Mouse (Mus musculus) layer of hippocampus, postnatal 10 days (tissue): ENCODE measurements around the gene Syndig1l. TPM values are rescaled to one million over a fixed set of nuclear protein-coding genes. Genes with fewer than 3 reads are reported as not detected.

Source experiments
- DNase-seq, 2 experiments: peaks; one replicate each; pipeline ENCODE4 v3.0.0; 2021; ENCODE audit warnings: low spot score in 2 of 2
- total RNA-seq, 2 experiments: library from RNA; stranded (reverse); gene quantifications; 2 replicates each; pipeline ENCODE4 v1.2.3; 2021

Gene Syndig1l
- total RNA-seq, 2 experiments from 2014 or later, result 9.2 to 10.7 TPM

DNA sequence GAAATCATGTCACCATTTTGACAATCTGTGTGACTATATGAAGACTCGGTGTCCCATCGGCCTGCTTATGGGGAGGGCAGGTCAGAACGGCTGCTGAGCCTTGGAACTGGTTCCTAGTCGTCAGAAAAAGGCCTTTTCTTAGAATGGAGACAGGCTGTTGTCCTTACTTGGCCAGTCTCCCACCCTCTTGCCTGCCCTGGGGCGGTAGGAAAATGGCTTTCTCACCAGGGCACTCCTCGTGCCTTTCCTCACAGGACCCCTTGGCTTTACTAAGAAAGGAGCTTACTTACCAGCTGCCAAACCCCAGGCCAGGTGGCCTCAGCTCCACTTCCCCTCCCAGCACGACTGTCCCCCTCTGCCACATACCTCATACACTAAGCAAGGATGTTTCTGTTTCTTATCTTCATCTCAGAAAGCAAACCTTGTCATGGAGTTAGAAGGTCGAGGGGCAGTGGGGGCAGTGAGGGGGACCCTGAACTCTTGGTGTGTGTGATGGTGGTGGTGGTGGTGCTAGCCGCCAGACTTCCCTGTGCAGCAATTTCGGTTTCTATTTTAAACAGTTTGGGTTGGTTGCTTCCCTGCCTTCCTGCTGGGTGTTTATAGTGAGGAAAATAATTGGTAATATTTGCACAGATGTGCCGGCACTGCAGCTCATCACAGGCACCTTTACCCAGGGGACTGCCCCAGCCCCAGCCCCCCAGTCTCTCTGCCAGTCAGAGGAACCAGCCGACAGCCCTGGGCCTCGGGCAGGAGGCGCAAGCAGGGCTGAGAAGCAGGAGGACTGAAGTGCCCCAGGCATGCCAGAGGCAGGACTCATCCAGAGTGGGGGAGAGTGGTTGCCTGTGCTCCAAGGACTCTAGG is 23.7 kb downstream of the Syndig1l start:
- no peak for DNase-seq

DNA sequence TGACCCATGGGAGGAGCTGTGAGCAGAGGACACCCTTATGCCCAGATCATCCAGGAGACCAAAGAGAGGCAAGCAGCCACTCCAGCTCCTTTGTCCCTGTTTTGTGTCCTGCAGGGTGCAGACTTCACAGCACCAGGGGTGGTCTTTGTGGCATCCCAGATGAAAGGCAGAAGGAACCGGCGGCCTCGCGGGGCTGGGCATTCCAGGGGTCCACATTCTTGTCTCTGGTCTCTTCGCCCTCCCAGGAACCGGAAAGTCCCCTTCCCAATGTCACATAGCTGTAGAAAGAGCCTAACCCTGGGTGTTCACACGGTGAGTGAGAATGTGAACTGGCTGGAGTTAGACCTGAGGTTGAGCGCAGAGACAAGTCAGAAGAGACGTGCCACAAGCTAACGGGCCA is 27.0 kb downstream of the Syndig1l start:
- no peak for DNase-seq

DNA sequence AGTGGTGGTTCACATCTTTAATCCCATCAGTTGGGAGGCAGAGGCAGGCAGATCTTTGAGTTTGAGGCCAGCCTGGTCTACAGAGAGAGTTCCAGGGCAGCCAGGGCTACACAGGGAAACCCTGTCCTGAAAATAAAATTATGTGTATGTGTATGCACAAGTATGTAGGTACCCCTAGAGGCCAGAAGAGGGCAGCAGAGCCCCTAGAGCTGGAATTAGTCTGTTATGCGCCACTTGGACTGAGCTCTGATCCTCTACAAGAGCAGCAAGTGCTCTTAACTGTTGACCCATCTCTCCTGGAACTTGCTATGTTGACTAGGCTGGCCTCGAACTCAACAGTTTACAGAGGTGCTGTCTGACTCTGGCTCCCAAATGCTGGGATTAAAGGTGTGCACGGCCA is 28.1 kb downstream of the Syndig1l start:
- DNase-seq, result peak in 1 of 2 experiments; percentile 16

DNA sequence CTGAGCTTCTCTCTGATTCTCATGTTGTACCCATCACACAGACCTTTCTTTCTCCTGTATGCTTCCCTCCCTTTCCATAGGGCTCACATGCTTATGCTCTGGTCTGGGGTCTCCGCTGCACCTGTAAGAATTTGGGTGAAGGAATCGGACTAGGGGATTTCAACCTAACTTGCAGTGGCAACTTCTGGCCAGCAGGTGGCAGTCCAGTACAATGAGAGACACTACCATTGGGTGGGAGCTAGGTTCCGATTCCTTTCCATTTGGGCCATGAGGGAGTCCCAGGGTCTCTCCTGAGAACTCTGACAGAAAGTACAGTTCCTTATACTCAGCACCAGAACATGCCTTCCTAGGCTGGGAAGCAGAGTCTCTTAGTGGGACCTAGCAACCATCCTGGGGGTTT is 44.7 kb downstream of the Syndig1l start:
- DNase-seq, result peak; percentile 80 to 84

DNA sequence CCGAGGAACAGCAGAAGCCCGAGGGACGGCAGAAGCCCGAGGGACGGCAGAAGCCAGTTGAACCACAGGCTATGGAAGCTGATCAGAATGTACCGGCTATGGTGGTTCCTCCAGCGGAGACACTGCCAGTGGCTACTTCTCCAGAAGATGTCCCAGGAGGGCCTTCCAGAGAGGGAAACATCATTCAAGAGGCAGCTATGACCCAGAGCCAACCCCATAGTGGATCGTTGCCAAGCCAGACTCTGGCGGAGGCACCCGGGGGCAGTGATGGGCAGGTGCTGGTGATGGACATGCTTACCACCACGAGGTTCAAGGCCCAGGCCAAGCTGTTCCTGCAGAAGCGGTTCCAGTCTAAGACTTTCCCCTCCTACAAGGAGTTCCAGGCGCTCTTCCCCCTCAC is 48.4 kb downstream of the Syndig1l start:
- no peak for DNase-seq

DNA sequence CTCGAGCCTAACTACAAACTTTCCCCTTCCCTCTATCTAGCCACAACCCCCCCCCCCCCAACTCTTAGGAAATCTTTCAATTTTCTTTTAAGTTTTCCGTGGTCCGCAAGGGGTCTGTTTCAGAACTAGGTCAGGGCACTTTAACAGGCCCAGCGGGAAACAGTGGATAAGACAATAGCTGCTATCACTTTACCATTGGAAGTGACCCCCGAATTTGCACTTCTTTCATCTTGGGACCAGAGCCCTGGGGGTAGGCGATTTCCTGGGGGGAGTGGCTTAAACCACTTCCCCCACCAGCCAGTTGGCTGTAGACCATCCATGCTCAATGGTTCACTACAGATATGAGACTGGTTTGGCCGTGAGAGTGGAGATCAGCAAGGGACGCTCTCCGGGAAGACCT is 58.0 kb downstream of the Syndig1l start, which contains the start of gene Vrtn:
Gene Vrtn, plus strand, starts transcription at position 366 of the 400 bp plus-strand sequence.
- no peak for DNase-seq

DNA sequence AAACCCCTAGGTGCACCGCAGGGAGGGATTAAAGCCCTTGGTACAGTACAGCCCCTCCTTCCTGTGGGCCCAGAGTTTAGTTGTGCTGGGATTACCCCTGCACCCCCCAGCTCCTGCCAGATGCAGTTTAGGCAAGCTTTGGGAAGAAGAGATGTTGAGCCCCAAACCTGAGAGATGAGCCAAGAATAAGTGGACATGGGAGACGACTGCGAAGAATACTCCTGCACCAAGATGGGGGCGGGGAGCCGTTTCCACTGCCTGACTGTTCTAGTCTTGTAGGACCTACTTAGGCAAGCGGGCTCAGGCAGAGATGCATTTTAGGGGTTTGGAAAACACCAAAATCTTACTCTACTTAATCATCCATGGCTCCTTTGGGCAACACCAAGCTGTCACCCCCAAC is 58.4 kb downstream of the Syndig1l start:
- no peak for DNase-seq

DNA sequence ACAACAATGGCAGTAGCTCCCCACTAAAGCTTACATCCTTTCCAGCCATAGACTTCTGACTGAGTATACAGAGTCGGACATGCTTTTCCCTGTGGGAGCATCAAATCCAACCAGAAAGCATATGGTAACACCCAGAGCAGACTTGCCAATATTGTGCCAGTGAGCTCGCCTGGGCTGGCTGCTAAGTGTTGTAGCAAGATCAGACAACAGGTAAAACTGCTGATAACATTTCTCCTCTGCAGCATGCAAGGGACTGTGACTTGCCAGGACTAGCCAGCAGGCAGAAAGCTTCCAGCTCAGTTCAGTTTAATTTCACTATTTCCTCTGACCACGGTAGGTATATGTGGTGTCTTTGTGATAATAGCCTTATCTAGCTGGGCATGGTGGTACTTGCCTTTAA is 66.8 kb downstream of the Syndig1l start:
- no peak for DNase-seq

Other genes starting within 250 kb of the Syndig1l start
- gene Aldh6a1, start 247.8 kb downstream of the Syndig1l start, total RNA-seq, result 10 to 100 TPM; 38.2 to 40.3 TPM
- 10 to 100 TPM; 15.4 to 17.7 TPM for gene Lin52, start 247.4 kb downstream of the Syndig1l start, total RNA-seq
- gene Vsx2, start 129.1 kb downstream of the Syndig1l start, total RNA-seq, result under 1 TPM; 0.11 to 0.27 TPM
- 10 to 100 TPM; 11.7 to 13.2 TPM for gene Abcd4, start 81.4 kb downstream of the Syndig1l start, total RNA-seq
- not detected for gene Vrtn, start 57.8 kb downstream of the Syndig1l start, total RNA-seq
- gene Npc2, start 74.3 kb upstream of the Syndig1l start, total RNA-seq, result 10 to 100 TPM; 36.7 to 38.0 TPM
- gene Isca2, start 74.4 kb upstream of the Syndig1l start, total RNA-seq, result 10 to 100 TPM; 53.6 to 62.5 TPM
- gene Ltbp2, start 177.7 kb upstream of the Syndig1l start, total RNA-seq, result 1 to 10 TPM; 1.3 TPM